In genomic region chr11:98765421-98766309, GRCm38 (mm10) we compare ENCODE assay signal across 8 mouse cellular contexts. TPM values are rescaled to one million over a fixed set of nuclear protein-coding genes. Genes with fewer than 3 reads are reported as not detected.
A peak's percentile ranks its signal among the peaks of the same experiment; 100 is the strongest.
DNase-seq lines count a peak whose midpoint lies in the region; ATAC-seq and TF ChIP-seq lines count a peak whose summit lies in the region.

No protein-coding gene starts in this region.

- H3K79me2 ChIP-seq in MEL (ENCODE audit: control insufficient read depth, insufficient read depth, low read length, poor library complexity): no peaks in the 10 kb centered on the region; the same call in 1 of the 2 replicates

- no peak overlapping the region for H3K4me3 ChIP-seq in MEL (ENCODE audit: control insufficient read depth in 1 of 2, insufficient read depth in 1 of 2, low read depth in 2 of 2, low read length in 2 of 2)
- H3K4me3 ChIP-seq in intestine, embryonic 16.5 days (ENCODE audit: low read length): no peak overlapping the region
- no peak overlapping the region for H3K4me3 ChIP-seq in midbrain, embryonic 12.5 days

- no peak overlapping the region for H3K27ac ChIP-seq in MEL (ENCODE audit: control insufficient read depth, low read depth, low read length)
- H3K27ac ChIP-seq in intestine, embryonic 16.5 days (ENCODE audit: low read length): peak overlapping the region; percentile 20
- peak overlapping the region; percentile 86 for H3K27ac ChIP-seq in midbrain, embryonic 12.5 days (replicated peaks)

- 55% methylated on average over 9 of the region's 9 CpGs for WGBS in intestine, embryonic 16.5 days
- WGBS in midbrain, embryonic 12.5 days: 52% methylated on average over 7 of the region's 9 CpGs

- TF ChIP-seq POLR2A in MEL (IDR thresholded peaks at IDR 0.05; ENCODE audit: control insufficient read depth in 1 of 2, insufficient read depth in 1 of 2, low read depth in 1 of 2, low read length in 2 of 2, poor library complexity in 1 of 2): no peak
- TF ChIP-seq POLR2A in brain, embryonic 14.5 days (IDR thresholded peaks at IDR 0.05; ENCODE audit: borderline replicate concordance, extremely low read depth, insufficient read depth, insufficient read length, poor library complexity, severe bottlenecking): no peak

- no peak overlapping the region for H3K4me2 ChIP-seq in intestine, embryonic 16.5 days (ENCODE audit: low read depth, low read length)
- H3K4me2 ChIP-seq in midbrain, embryonic 12.5 days (replicated peaks): no peak overlapping the region

- peaks cover 29 to 49% of the 10 kb centered on the region in 2 experiments for H3K4me1 ChIP-seq in MEL (ENCODE audit: control insufficient read depth in 1 of 2, insufficient read depth in 2 of 2, low read length in 2 of 2)
- peaks cover 36% of the 10 kb centered on the region for H3K4me1 ChIP-seq in intestine, embryonic 16.5 days (ENCODE audit: control insufficient read depth, insufficient read depth, low read length)
- H3K4me1 ChIP-seq in midbrain, embryonic 12.5 days: peaks cover 39% of the 10 kb centered on the region

- H3K9me3 ChIP-seq in MEL (replicated peaks; ENCODE audit: insufficient read depth, low read length): no peaks in the 10 kb centered on the region
- H3K9me3 ChIP-seq in intestine, embryonic 16.5 days (ENCODE audit: control insufficient read depth, low read length): no peaks in the 10 kb centered on the region
- no peaks in the 10 kb centered on the region for H3K9me3 ChIP-seq in midbrain, embryonic 12.5 days

- ATAC-seq in intestine, embryonic 16.5 days: peak; percentile 21; the same call in 1 of the 2 replicates
- no peak for ATAC-seq in midbrain, embryonic 12.5 days (ENCODE audit: low FRiP score, low read depth)

- no peaks in the 10 kb centered on the region for H3K27me3 ChIP-seq in MEL (ENCODE audit: control insufficient read depth in 1 of 2, insufficient read depth in 2 of 2, low read length in 2 of 2)
- H3K27me3 ChIP-seq in intestine, embryonic 16.5 days (replicated peaks; ENCODE audit: control insufficient read depth, insufficient read depth, low read length): no peaks in the 10 kb centered on the region
- no peaks in the 10 kb centered on the region; the same call in 1 of the 2 replicates for H3K27me3 ChIP-seq in midbrain, embryonic 12.5 days

- TF ChIP-seq RAD21 in MEL (IDR thresholded peaks at IDR 0.05; ENCODE audit: low read depth, low read length): no peak

- peaks cover 0 to 45% of the 10 kb centered on the region in 2 experiments; a peak in 2 of 4 replicates for H3K36me3 ChIP-seq in MEL (ENCODE audit: control insufficient read depth in 1 of 2, insufficient read depth in 2 of 2, low read length in 2 of 2)
- H3K36me3 ChIP-seq in intestine, embryonic 16.5 days (ENCODE audit: control insufficient read depth, insufficient read depth, low read length): peaks cover 5% of the 10 kb centered on the region
- peaks cover 57% of the 10 kb centered on the region for H3K36me3 ChIP-seq in midbrain, embryonic 12.5 days

- H3K9ac ChIP-seq in MEL (ENCODE audit: control insufficient read depth, low read depth, low read length, poor library complexity, severe bottlenecking): no peak overlapping the region
- peak overlapping the region; percentile 42 for H3K9ac ChIP-seq in intestine, embryonic 16.5 days (ENCODE audit: low read depth, low read length)
- H3K9ac ChIP-seq in midbrain, embryonic 12.5 days (replicated peaks): no peak overlapping the region; the same call in 1 of the 2 replicates

- TF ChIP-seq CTCF in MEL (IDR thresholded peaks at IDR 0.05 in 2 of 3, conservative IDR thresholded peaks at IDR 0.05 in 1 of 3; ENCODE audit: control insufficient read depth in 1 of 3, insufficient read depth in 1 of 3, low read depth in 2 of 3, low read length in 3 of 3, poor library complexity in 1 of 3, severe bottlenecking in 1 of 3): no peak
- TF ChIP-seq CTCF in brain, embryonic 14.5 days (IDR thresholded peaks at IDR 0.05; ENCODE audit: borderline replicate concordance, extremely low read depth, insufficient read depth, insufficient read length): no peak

- TF ChIP-seq EP300 in MEL (IDR thresholded peaks at IDR 0.05; ENCODE audit: low read depth in 1 of 2, low read length in 2 of 2): no peak

- DNase-seq in MEL (ENCODE audit: low read depth, low spot score): peak; percentile 48
- DNase-seq in brain, embryonic 14.5 days (ENCODE audit: low read depth): peak; percentile 74
- peak; percentile 72 for DNase-seq in heart, adult 8-10 months (ENCODE audit: low spot score)
- DNase-seq in urinary bladder, postnatal 10 days (ENCODE audit: low spot score): no peak
- DNase-seq in spleen, adult 12 weeks (ENCODE audit: low spot score): no peak
- DNase-seq in right cerebral cortex, postnatal 36 days (ENCODE audit: low spot score in 2 of 2): no peak

TF ChIP-seq in MEL, 35 proteins besides CTCF, POLR2A, EP300 and RAD21:
- TF ChIP-seq NELFE (IDR thresholded peaks at IDR 0.05; ENCODE audit: low read depth, low read length) (no peak), MAZ (IDR thresholded peaks at IDR 0.05; ENCODE audit: low read depth, low read length) (peak; percentile 14; the same call in 1 of the 2 replicates), HCFC1 (IDR thresholded peaks at IDR 0.05; ENCODE audit: low read depth, low read length) (0 out of 2 replicates have a peak, but pooled peaks have one; percentile 22), SMC3 (IDR thresholded peaks at IDR 0.05; ENCODE audit: low read depth, low read length) (no peak)

RNA-seq across cellular contexts. Expression of gene Nr1d1, which starts 9.5 kb away (rescaled TPM):
- total RNA-seq in MEL (2012; rRNA removed): 1.9 and 2.0 TPM in 2 replicates
- polyA plus RNA-seq in MEL (2012; ENCODE audit: insufficient read depth in 1 of 2, insufficient read length in 2 of 2, low read depth in 1 of 2, low replicate concordance in 2 of 2, missing spikeins in 1 of 2): 1 to 10 TPM in 1 of 2 experiments, not detected in 1; 5.6 TPM
- polyA plus RNA-seq in brain, embryonic 14.5 days (2012; rRNA removed): 3.6 and 4.1 TPM in 2 replicates
- 100 to 1,000 TPM in 2 of 4 experiments, 10 to 100 TPM in 2; 81.4 to 121 (median 101) TPM for total RNA-seq in heart, adult 8-10 months (2022)
- 2.3 and 2.7 TPM in 2 replicates for polyA plus RNA-seq in intestine, embryonic 16.5 days (2015; fragmentation: Nextera tagmentation; extraction: Ambion mirVana)
- 1.2 and 1.5 TPM in 2 replicates for polyA plus RNA-seq in midbrain, embryonic 12.5 days (2016; fragmentation: Nextera tagmentation; extraction: Ambion mirVana)

RNA-seq across cellular contexts. Expression of gene Thra, which starts 25.2 kb away (rescaled TPM):
- total RNA-seq in MEL (2012; rRNA removed): 22.0 and 29.6 TPM in 2 replicates
- polyA plus RNA-seq in MEL (2012; ENCODE audit: insufficient read depth in 1 of 2, insufficient read length in 2 of 2, low read depth in 1 of 2, low replicate concordance in 2 of 2, missing spikeins in 1 of 2): 10 to 100 TPM in 1 of 2 experiments, not detected in 1; 50.9 TPM
- 600 and 616 TPM in 2 replicates for polyA plus RNA-seq in brain, embryonic 14.5 days (2012; rRNA removed)
- total RNA-seq in heart, adult 8-10 months (2022): 10 to 100 TPM; 92.5 to 98.4 (median 95.1) TPM
- polyA plus RNA-seq in intestine, embryonic 16.5 days (2015; fragmentation: Nextera tagmentation; extraction: Ambion mirVana): 41.5 and 42.0 TPM in 2 replicates
- 45.3 and 47.6 TPM in 2 replicates for polyA plus RNA-seq in midbrain, embryonic 12.5 days (2016; fragmentation: Nextera tagmentation; extraction: Ambion mirVana)

RNA-seq across cellular contexts. Expression of gene Msl1, which starts 29.7 kb away (rescaled TPM):
- total RNA-seq in MEL (2012; rRNA removed): 35.0 and 37.1 TPM in 2 replicates
- polyA plus RNA-seq in MEL (2012; ENCODE audit: insufficient read depth in 1 of 2, insufficient read length in 2 of 2, low read depth in 1 of 2, low replicate concordance in 2 of 2, missing spikeins in 1 of 2): 10 to 100 TPM in 1 of 2 experiments, not detected in 1; 49.4 TPM
- 92.1 and 104 TPM in 2 replicates for polyA plus RNA-seq in brain, embryonic 14.5 days (2012; rRNA removed)
- 10 to 100 TPM; 72.1 to 84.3 (median 78.7) TPM for total RNA-seq in heart, adult 8-10 months (2022)
- polyA plus RNA-seq in intestine, embryonic 16.5 days (2015; fragmentation: Nextera tagmentation; extraction: Ambion mirVana): 13.5 and 14.5 TPM in 2 replicates
- 38.6 and 42.4 TPM in 2 replicates for polyA plus RNA-seq in midbrain, embryonic 12.5 days (2016; fragmentation: Nextera tagmentation; extraction: Ambion mirVana)

RNA-seq across cellular contexts. Expression of gene Med24, which starts 36.4 kb away (rescaled TPM):
- total RNA-seq in MEL (2012; rRNA removed): 37.5 and 41.4 TPM in 2 replicates
- polyA plus RNA-seq in MEL (2012; ENCODE audit: insufficient read depth in 1 of 2, insufficient read length in 2 of 2, low read depth in 1 of 2, low replicate concordance in 2 of 2, missing spikeins in 1 of 2): 10 to 100 TPM in 1 of 2 experiments, not detected in 1; 89.8 TPM
- polyA plus RNA-seq in brain, embryonic 14.5 days (2012; rRNA removed): 134 and 170 TPM in 2 replicates
- 10 to 100 TPM; 44.4 to 49.9 (median 46.8) TPM for total RNA-seq in heart, adult 8-10 months (2022)
- polyA plus RNA-seq in intestine, embryonic 16.5 days (2015; fragmentation: Nextera tagmentation; extraction: Ambion mirVana): 36.8 and 38.5 TPM in 2 replicates
- 96.5 and 97.7 TPM in 2 replicates for polyA plus RNA-seq in midbrain, embryonic 12.5 days (2016; fragmentation: Nextera tagmentation; extraction: Ambion mirVana)

RNA-seq across cellular contexts. Expression of gene Casc3, which starts 39.0 kb away (rescaled TPM):
- total RNA-seq in MEL (2012; rRNA removed): 18.2 and 20.9 TPM in 2 replicates
- 10 to 100 TPM; 58.6 to 61.0 TPM for polyA plus RNA-seq in MEL (2012; ENCODE audit: insufficient read depth in 1 of 2, insufficient read length in 2 of 2, low read depth in 1 of 2, low replicate concordance in 2 of 2, missing spikeins in 1 of 2)
- polyA plus RNA-seq in brain, embryonic 14.5 days (2012; rRNA removed): 66.6 and 74.3 TPM in 2 replicates
- total RNA-seq in heart, adult 8-10 months (2022): 10 to 100 TPM; 16.0 to 20.9 (median 17.8) TPM
- 23.1 and 24.3 TPM in 2 replicates for polyA plus RNA-seq in intestine, embryonic 16.5 days (2015; fragmentation: Nextera tagmentation; extraction: Ambion mirVana)
- polyA plus RNA-seq in midbrain, embryonic 12.5 days (2016; fragmentation: Nextera tagmentation; extraction: Ambion mirVana): 65.5 and 74.2 TPM in 2 replicates

Comparison
In these comparisons a context has a peak if more than half of its experiments do, and no peak if none do; other contexts are left out.
1. DNase-seq: peak in MEL (single experiment), brain, embryonic 14.5 days (single experiment) and heart, adult 8-10 months (single experiment); none in urinary bladder, postnatal 10 days (single experiment), spleen, adult 12 weeks (single experiment) and right cerebral cortex, postnatal 36 days (0 of 2).
2. RNA of gene Thra, which starts 25.2 kb away (polyA plus RNA-seq): 600 to 616 TPM in brain, embryonic 14.5 days; 50.9 TPM in MEL, 45.3 to 47.6 TPM in midbrain, embryonic 12.5 days and 41.5 to 42.0 TPM in intestine, embryonic 16.5 days; every median in the first group is over 10 times any median in the second.